Mouse (Mus musculus) lung, adult 2 months (tissue): ENCODE data around the gene Dsp.

ENCODE experiments used
- CTCF ChIP-seq: fragments of 200-500 bp; IDR thresholded peaks from 2 replicates; pipeline ENCODE4 v1.5.1; 2011; ENCODE audit warnings: mild to moderate bottlenecking, low read length, control low read depth; ENCODE audit not compliant: insufficient read depth
- POLR2A ChIP-seq: fragments of 200-500 bp; IDR thresholded peaks from 2 replicates; pipeline ENCODE4 v1.6.1; 2011; ENCODE audit warnings: low read depth, mild to moderate bottlenecking, control low read depth, low read length, borderline replicate concordance; ENCODE audit errors: extremely low read depth

GRCm38 (mm10) chr13:38235370-38235769 is 84.3 kb downstream of the Dsp start:
- TF ChIP-seq CTCF (no peak), POLR2A (no peak)
